Mouse (Mus musculus) heart, postnatal 4 days (tissue): ENCODE data around the gene Enpp6. TPM values are rescaled to one million over a fixed set of nuclear protein-coding genes. Genes with fewer than 3 reads are reported as not detected.
A peak's percentile ranks its signal among the peaks of the same experiment; 100 is the strongest.

Source experiments
- DNase-seq: peaks from one replicate; pipeline ENCODE4 v3.0.0; 2021
- total RNA-seq, 2 experiments: library from RNA; stranded (reverse); gene quantifications; 2 replicates each; pipeline ENCODE4 v1.2.3; 2021

Gene Enpp6
- total RNA-seq, 2 experiments from 2014 or later: 9.7 to 11.2 TPM

DNA sequence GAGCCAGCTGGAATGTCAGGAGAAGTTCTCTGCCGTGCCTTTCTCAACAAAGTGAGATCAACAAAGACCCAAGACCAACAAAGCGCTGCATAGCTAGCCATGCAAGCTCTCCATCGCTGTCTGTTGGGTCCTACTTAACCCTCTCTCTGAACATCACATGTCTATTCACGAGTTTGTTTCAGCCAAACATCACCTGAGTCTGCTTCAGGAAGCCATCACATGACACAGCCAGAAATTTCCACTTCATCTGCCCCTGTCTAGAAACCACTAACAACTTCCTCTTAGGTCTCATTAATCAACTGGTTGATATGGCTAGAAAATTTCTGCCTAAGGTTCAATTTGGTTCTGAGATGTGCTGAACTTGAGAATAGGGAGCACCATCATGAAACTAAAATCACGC, 85.3 kb downstream of the Enpp6 start:
- no peak for DNase-seq

DNA sequence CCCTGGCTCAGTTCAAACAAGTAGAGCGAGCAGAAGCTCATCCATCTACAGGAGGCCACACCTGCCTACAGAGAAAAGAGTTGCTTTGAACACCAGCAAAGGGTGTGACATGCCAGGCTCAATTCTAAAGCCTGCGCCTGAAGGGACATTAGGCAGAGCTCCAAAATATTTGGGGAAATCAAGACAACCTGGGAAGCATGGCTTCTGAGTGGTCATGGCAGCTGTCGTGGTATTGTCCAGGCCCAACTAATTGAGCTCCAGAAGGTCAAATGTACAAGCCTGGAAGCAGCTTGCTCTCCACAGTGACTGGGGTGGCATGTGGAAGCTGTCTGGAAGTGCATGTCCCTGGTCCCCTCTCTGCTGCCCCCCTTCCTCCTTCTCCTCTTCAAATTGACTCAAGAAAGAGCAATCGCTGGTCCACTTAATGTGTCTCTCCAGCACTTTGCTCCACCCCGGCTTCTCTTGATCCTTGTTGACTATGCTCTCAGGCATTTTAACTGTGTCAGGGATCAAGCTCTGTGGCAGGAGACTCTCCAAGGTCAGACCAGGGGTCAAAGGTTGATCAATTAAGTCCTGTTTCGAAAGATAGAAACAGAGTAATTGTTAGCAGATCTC, 89.4 kb downstream of the Enpp6 start:
- no peak for DNase-seq

- DNase-seq: no peak
Observed at GRCm38 (mm10) chr8:47080037-47080436, 93.3 kb downstream of the Enpp6 start.

DNA sequence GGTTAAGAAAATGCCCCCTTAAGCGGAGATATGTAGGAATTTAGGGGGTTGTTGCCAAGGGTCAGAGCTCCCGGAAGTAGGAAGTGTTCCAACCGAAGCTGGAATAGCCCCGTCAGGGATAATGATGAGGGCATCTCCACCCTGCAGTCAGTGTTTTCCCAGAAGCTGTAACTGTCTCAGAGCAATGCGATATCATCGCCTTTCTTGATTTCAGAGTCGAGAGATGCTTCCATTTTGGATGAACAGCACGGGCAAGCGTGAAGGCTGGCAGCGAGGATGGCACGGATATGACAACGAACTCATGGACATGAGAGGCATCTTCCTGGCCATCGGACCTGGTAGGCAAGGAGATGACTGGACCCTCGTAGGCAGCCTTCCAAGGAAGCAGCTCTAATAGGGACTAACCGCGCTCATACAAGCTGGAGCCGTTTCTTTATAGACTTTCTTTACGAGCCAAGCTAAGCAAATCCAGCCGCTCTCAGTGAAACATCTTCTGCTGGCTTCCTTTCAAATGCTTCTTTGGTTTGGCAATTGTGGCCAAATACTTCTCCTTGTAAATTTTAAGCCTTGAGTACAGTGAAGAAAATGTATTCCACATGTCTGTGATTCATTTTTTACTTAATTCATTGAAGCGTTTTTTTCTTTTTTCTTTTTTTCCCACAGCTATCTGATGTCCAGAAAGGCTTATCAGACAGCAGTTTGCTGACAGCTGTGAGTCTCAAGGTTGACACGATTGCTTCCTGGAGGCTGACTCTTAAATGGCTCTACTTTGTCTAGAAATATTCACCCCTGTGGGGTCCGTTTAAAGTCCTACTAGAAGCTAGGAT, 95.7 kb downstream of the Enpp6 start:
- DNase-seq: peak; percentile 10

- DNase-seq: no peak
Observed at GRCm38 (mm10) chr8:47090021-47090420, 103.3 kb downstream of the Enpp6 start.

DNA sequence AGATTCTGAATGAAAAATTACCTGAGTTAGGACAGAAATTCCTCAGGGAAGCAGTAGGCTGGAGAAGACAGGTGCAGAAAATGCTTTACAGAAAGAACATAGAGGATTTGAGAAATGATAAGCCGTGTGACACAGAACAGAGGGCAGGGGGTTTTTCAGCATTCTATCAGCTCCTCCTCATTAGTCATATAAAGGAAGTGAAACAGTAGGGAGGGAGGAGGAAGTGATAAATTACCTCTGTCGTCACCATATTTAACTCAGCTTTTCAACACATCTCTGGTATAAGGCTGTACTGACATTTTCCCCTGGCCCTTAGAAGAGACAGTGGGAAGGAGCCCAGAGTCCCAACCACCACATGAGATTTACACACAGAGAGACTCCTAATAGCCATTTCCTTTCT, 118.9 kb downstream of the Enpp6 start:
- no peak for DNase-seq

- DNase-seq: no peak
Observed at GRCm38 (mm10) chr8:47114133-47114796, 127.6 kb downstream of the Enpp6 start.

DNA sequence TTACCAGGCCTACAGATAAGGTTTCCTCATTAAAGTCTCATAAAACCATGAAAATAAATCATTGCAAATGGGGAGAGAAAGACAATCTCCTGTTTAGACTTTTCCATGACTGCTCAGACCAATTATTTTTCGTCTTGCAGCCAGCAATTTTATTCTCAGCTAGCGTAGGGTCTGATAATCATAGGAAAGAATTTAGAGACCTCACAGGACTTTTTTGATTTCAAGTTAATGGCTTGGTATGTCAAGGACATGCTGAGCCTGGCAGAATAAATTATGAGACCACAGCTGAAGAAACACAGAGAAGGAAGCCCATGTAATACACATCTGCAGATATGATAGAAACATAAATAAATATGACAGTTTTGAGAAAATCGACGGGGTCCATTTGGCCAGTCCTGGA, 130.6 kb downstream of the Enpp6 start:
- DNase-seq: no peak

DNA sequence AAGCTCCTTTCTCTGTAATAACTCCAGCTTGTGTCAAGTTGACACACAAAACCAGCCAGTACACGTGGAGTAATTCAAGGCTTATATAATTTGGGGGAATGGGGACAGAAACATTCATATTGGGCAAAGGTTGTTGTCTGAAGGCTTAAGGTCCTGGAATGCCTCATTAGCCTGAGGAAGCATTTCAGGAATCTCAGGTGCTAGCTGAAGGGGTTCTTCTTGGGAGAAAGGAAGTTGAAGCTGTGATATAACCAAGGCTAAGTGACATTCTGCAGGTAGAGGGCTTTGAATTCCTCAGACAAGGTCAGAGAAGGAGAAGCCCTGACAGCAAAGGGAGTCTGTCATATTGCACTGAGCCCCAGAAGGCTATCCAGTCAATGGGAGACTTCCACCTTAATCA, 133.2 kb downstream of the Enpp6 start:
- DNase-seq: no peak

GRCm38 (mm10) chr8:47128859-47129258, 142.2 kb downstream of the Enpp6 start:
- no peak for DNase-seq

DNA sequence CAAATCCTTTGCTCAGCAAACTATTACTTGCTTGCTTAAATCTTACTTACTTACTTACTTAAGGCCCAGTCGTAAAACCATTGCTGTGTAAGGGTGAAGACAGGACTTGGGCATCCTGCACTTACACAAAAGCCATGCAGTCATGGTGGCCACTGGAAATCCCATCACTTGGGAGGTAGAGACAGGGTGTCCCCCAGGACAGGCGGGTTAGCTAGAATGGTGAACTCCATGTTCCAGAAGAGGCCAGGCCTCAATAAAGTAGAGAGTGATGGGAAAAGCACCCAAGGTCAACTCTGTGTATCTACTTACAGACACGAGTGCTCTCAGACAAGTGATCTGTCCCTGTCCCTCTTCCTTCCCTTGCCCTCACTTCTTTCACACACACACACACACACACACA, 146.7 kb downstream of the Enpp6 start:
- no peak for DNase-seq

DNA sequence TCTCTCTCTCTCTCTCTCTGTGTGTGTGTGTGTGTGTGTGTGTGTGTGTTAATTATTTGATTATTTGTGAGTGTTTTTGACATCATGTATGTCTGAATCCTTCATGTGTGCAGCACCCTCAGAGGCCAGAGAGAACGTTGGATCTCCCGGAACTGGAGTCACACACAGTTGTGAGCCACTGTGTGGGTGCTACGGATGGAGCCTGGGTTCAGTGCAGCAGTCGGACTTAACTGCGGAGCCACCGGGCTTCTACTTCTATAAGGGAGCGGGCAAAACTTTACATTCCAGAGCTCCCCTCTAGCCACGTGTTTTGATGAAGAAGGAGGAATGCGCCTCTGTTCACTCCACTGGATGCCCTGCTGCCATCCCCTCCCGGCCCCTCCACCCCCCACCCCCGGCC, 148.0 kb downstream of the Enpp6 start:
- DNase-seq: no peak

- peak; percentile 8 for DNase-seq
Observed at GRCm38 (mm10) chr8:47135586-47135985, 148.9 kb downstream of the Enpp6 start.

DNA sequence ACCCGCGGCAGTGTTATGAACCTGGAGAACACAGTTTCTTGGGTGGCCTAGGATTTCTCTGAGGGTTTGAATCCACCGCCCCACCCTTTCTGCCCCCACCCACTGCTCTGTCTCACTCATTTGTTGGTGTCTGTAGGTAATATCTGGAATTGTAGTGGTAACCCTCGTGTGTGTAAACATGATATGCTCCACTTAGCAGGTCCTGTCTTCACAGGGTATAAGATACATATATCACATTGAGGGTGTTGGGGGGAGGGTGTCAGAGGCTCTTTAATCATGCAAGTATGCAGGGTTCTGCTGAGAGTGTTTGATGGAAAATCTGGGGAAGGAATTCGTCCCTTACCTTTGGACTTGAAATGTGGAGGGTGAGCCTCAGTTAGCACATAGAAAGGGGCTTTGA, 149.4 kb downstream of the Enpp6 start:
- no peak for DNase-seq

GRCm38 (mm10) chr8:47145258-47145657, 158.6 kb downstream of the Enpp6 start:
- no peak for DNase-seq

Other genes with a start within 250 kb of the Enpp6 start
- gene Irf2, start 247.2 kb upstream of the Enpp6 start, total RNA-seq: 10 to 100 TPM; 29.6 to 36.3 TPM